Mouse (Mus musculus) frontal cortex, postnatal 36 days (tissue): ENCODE results near the gene Steap3.
"Not testable (repeated sequence)": the region's sequence is repeated elsewhere in the genome, so short reads cannot be mapped to it uniquely, and the experiment has no call there.

Experiments
- DNase-seq, 2 experiments: peaks; one replicate each; pipeline ENCODE4 v3.0.0; 2022; ENCODE audit warnings: low spot score in 2 of 2

Steap3 gene

GRCm38 (mm10) chr1:120272605-120273004, at the start of gene Steap3:
Gene Steap3 (minus strand): TSS chr1:120272705.
- no peak for DNase-seq

- no peak for DNase-seq
Observed at GRCm38 (mm10) chr1:120321270-120322021, 48.9 kb upstream of the Steap3 start.

- DNase-seq, result no peak
Observed at GRCm38 (mm10) chr1:120305801-120306200, 33.3 kb upstream of the Steap3 start.

GRCm38 (mm10) chr1:120296936-120297335, 24.4 kb upstream of the Steap3 start:
- no peak for DNase-seq

GRCm38 (mm10) chr1:120293803-120294202, 21.3 kb upstream of the Steap3 start:
- DNase-seq, result no peak

- DNase-seq, result no peak
Observed at GRCm38 (mm10) chr1:120291709-120292108, 19.2 kb upstream of the Steap3 start.

- no peak for DNase-seq
Observed at GRCm38 (mm10) chr1:120289843-120290242, 17.3 kb upstream of the Steap3 start.

GRCm38 (mm10) chr1:120287679-120288078, 15.2 kb upstream of the Steap3 start:
- no peak for DNase-seq

- DNase-seq, result not testable (repeated sequence)
Observed at GRCm38 (mm10) chr1:120276058-120276457, 3.6 kb upstream of the Steap3 start.

GRCm38 (mm10) chr1:120275224-120275623, 2.7 kb upstream of the Steap3 start:
- DNase-seq, result no peak

GRCm38 (mm10) chr1:120270882-120271281, 1.6 kb downstream of the Steap3 start:
- DNase-seq, result no peak

GRCm38 (mm10) chr1:120270115-120270514, 2.4 kb downstream of the Steap3 start:
- no peak for DNase-seq

- no peak for DNase-seq
Observed at GRCm38 (mm10) chr1:120267631-120268030, 4.9 kb downstream of the Steap3 start.

- no peak for DNase-seq
Observed at GRCm38 (mm10) chr1:120266460-120266859, 6.0 kb downstream of the Steap3 start.

GRCm38 (mm10) chr1:120264861-120265686, 7.4 kb downstream of the Steap3 start:
- DNase-seq, result peak; percentile 45 to 68

- DNase-seq, result no peak
Observed at GRCm38 (mm10) chr1:120263226-120263625, 9.3 kb downstream of the Steap3 start.

- no peak for DNase-seq
Observed at GRCm38 (mm10) chr1:120261166-120261565, 11.3 kb downstream of the Steap3 start.

- no peak for DNase-seq
Observed at GRCm38 (mm10) chr1:120259249-120259648, 13.3 kb downstream of the Steap3 start.

- no peak for DNase-seq
Observed at GRCm38 (mm10) chr1:120258744-120259143, 13.8 kb downstream of the Steap3 start.

GRCm38 (mm10) chr1:120258245-120258644, 14.3 kb downstream of the Steap3 start:
- no peak for DNase-seq

GRCm38 (mm10) chr1:120253751-120254150, 18.8 kb downstream of the Steap3 start:
- DNase-seq, result no peak

GRCm38 (mm10) chr1:120252519-120253160, 19.9 kb downstream of the Steap3 start:
- DNase-seq, result no peak
